Mouse (Mus musculus): ENCODE results near the gene Il6st.

Gene Il6st

DNA sequence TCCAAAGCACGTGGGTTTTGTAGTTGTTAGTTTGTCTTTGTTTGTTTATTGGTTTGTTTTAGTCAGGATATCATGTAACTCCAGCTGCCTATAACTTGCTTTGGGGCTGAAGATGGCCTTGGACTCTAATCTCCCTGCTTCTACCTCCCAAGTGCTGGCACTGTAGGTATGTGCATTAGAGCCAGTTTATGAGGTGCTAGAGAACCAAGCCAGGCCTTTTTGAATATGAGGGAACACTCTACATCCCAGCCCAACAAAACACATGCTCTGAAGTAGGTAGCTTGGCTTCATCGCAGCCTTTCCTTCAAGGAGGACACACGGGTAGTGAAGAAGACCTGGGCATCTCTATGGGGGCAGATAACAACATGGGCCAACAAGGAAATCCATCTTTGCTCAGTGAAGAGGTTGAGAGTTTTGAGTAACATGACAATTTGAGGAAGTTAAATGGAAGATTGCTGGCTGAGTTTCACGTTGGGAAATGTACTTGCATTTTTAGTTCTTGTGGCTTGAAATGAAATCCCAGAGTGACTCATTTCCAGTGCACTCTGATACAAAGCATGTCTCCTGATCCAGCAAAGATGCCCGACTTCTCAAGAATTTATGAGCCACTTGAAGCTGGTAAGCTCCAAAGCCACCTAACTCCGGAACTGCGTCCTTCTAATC, 20.9 kb upstream of the Il6st start:
- DNase-seq (ENCODE audit: low spot score) = no peak

DNA sequence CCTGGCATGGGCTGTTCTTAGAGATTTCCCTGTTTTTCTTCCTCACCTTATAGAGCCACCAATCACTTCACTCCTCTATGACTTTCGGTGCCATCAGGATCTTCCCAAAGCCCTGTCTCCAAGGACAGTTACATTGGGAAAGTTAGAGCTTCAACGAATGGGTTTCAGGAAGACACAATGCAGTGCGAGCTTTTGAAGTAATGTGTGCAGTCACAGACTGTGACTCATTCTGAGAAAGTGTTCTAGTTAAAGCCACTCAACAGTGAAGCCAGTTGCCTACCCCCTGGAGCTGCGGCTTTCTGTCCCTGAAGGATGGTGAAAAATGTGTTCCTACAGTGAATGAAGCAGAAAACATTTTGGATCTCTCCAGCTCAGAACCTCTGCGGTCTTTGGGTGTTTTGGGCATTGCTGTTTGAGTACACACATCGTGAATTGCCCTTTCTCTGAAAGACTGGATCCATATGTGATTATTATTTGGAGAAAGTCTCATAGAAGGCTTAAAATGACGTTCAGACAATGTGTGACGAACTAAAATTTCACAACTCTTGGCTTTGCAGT, 16.7 kb upstream of the Il6st start:
- no peak for DNase-seq (ENCODE audit: low spot score)

GRCm38 (mm10) chr13:112450210-112450609, 13.7 kb upstream of the Il6st start:
- DNase-seq (ENCODE audit: low spot score) = no peak

DNA sequence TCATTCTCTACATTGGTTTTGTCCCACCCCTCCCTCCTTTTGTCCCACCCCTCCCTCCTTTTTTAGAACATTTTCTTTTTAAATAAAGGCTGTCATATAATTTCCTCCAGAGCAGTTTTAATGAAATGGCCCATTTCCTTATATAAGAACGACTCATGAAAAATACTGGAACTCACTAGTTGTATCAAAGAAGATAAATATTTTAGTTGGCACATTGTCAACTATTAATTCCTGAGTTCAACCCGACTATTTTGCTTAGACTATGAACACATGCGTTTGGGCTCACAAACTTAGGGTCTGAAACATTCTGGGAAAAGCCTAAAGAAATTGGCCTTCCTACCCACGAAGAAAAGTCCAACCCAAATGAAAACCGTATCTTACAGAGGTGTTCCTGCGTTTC, 6.5 kb upstream of the Il6st start:
- no peak for DNase-seq (ENCODE audit: low spot score)

GRCm38 (mm10) chr13:112458016-112458415, 5.9 kb upstream of the Il6st start:
- DNase-seq (ENCODE audit: low spot score) = no peak

DNA sequence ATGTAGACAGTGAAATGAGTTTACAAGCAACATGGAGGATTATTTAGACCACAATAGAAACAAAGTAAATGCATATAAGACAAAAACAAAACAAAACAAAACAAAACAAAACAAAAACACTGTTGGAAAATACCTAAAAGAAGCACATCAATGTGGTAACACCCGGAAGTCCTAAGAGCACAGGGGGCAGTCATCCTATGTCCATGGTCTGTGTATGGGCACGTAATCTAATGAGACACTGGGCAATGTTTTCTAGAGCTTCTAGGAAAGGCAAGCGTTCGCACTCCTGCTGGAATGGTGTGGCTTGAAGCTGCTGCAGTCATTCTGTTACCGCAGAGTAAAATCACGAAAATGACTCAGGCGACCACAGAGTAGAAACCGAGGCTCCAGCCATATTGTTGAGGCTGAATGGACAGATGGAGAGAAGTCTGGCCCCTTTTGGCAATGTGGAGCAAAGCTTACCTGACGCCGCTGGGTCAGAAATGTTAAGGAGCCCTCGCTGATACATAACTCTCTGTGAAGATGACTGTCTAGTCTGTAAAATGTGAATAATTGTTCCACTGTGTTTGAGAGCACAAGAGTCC, 5.3 kb upstream of the Il6st start:
- DNase-seq (ENCODE audit: low spot score) = no peak

DNA sequence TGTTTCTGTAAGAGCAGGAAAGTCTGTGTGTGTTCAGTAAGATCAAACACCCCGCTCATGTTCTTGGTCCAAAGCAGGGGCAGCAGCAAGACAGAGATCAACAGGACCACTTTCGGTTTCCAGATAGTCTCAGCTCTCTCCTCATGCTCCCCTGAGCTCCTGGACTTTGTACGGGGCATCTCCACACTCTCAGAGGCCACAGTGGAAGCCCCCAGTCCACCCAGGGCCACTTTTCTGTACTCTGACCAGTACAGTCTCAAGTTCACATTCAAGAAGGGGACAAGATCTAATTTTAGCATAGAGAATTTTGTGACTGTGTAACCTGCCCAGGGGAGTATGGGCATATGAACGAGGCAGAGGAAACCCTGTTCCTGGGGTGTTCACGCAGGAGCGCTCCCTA, 3.9 kb upstream of the Il6st start:
- no peak for DNase-seq (ENCODE audit: low spot score)

- DNase-seq (ENCODE audit: low spot score) = no peak
These were observed 1.4 kb upstream of the Il6st start for GRCm38 (mm10) chr13:112462411-112462987.

DNA sequence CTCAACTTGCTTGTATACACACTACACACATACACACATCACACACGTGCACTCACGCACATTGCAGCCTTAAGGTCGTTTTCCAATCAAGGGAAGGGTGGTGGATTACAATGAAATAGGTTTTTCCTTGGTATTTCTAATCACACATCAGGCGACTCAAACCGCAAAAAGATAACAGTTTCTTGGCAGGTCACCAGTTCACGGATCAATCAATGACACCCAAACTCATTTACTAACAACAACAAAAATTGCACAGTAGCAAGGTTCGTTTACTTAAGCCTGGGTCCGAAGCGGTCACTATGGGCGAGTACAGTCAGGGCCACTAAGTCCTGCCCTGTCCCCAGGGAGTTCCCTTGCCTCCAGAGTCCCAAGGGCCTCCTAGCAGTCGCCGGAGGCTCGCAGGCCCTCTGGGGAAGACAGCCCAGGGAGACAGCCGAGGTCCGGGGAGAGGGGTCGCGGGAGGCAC, 500 bp upstream of the Il6st start:
- DNase-seq (ENCODE audit: low spot score) = no peak

DNA sequence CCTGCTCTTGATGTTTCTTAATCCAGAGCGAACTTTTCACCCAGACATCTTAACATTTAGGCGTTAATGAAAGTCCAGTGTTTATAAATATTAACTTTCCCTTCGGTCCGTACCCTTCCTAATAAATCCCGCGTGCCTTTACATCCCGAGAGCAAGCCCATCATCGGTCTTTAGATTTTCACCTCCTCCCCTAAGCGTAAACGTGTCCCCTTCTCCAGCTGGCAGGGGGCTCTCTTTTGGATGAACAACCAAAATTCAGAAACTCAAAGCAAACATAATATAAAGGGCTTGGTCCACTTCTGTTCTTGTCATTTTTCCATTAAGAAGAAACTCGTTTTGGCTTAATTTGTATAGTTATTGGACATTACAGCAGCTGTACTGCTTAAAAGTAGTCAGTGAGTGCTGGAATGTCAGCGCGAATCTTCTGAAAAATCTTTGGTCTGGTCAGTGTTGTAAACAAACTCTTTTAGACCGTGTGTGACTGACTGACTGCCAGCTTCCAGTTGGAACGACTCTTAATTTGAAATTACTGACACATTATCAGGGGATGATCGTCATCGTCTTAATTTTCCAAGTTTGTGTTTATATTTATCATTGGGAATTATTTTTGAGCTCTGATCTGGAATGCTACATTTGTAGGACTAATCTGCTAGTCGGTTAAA, 887 bp downstream of the Il6st start:
- no peak for DNase-seq (ENCODE audit: low spot score)

DNA sequence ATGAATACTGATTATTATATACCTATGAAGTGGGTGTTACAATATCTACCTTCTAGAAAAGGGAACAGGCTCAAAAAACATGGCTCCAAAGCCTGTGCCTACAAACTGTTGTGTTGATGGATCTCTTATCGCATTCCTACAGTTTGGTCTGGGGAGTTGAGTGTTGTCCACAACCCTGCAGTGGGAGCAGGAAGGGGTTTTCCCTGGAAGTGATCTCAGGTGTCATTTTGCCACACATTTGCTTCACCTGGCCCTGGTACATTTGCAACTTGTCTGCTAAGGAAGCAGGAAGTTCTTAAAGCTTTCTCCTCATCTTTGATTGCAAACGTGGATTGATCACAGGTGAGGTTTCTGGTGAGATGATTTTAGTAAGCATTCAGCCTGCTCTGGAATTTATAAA, 1.7 kb downstream of the Il6st start:
- DNase-seq (ENCODE audit: low spot score) = no peak

GRCm38 (mm10) chr13:112466136-112466945, 2.5 kb downstream of the Il6st start:
- DNase-seq (ENCODE audit: low spot score) = no peak

DNA sequence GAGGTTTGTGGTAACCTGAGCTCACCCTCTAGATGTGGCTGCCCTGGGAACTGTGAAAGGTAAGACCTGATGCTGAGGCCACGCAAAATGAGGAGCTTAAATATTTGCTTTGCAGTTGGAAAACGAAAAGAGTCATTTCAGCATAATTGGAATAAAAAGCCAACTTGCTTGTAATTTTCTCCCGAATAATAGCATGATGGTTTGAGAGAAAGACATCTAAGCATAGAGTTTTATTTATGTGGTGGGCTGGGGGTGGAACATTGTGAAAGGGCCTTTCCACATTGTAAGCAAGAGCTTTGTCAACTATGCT, 3.0 kb downstream of the Il6st start:
- no peak for DNase-seq (ENCODE audit: low spot score)

GRCm38 (mm10) chr13:112467384-112467783, 3.5 kb downstream of the Il6st start:
- DNase-seq (ENCODE audit: low spot score) = no peak

DNA sequence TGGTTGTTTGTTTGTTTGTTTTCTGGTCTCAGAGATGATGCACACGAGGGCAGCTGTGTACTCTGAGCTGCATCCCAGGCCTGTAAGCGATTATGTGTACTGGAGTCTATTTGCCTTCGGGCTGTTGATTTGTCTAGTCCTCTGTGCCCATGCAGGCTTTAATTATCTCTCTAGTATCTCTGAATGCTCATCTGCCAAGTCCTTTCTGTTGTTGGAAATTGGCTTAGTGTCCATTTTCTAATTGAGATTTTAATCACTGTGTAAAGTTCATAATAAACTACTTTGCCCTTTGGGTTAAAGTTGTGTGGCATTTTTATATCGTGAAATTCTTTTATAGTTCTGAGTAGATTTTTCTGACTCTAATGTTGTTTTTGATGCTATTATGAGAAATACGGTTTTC, 5.6 kb downstream of the Il6st start:
- DNase-seq (ENCODE audit: low spot score) = no peak

DNA sequence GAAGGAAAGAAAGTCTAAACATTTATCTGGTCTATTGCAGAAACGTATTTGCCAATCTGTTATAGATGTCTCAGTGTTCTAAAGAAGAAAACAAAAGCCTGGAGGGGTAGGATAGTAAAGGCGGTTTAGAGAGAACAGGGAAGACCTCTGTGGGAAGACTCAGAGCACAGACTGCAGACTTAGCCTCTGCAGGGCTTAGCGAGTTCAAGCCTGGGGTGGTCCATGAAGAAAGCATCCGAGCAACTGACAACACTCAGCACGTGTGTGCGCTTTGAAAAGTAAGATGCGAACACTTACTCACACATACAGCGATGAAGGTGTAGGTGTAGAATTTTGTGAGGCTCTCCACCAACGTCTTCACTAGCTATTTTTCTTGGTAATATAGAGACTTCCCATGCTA, 7.3 kb downstream of the Il6st start:
- DNase-seq (ENCODE audit: low spot score) = no peak

DNA sequence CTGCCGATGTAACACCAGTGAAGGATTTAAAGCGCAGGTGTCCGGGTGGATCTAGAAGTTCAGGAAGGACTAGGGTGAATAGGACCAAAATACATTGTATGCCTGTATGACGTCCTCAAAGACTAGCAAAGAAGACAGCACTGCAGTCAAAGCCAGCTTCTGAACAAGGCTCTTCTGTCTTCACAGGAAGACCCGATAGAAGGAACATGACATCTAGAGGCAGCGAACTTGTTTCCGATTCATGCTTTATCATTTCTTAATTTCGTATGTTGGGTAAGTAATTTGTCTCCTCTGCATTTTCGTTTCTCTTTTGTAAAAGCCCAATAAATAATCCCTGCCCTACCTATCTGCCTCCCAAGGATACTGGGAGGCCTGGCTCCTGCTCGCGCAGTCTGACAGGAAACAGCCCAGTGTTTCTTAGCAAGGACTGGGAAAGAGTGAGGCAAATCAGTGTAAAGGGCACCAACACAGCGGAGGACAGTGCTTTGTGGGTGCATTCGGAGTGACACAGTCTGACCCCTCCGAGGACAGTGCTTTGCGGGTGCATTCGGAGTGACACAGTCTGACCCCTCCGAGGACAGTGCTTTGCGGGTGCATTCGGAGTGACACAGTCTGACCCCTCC, 8.6 kb downstream of the Il6st start:
- no peak for DNase-seq (ENCODE audit: low spot score)

DNA sequence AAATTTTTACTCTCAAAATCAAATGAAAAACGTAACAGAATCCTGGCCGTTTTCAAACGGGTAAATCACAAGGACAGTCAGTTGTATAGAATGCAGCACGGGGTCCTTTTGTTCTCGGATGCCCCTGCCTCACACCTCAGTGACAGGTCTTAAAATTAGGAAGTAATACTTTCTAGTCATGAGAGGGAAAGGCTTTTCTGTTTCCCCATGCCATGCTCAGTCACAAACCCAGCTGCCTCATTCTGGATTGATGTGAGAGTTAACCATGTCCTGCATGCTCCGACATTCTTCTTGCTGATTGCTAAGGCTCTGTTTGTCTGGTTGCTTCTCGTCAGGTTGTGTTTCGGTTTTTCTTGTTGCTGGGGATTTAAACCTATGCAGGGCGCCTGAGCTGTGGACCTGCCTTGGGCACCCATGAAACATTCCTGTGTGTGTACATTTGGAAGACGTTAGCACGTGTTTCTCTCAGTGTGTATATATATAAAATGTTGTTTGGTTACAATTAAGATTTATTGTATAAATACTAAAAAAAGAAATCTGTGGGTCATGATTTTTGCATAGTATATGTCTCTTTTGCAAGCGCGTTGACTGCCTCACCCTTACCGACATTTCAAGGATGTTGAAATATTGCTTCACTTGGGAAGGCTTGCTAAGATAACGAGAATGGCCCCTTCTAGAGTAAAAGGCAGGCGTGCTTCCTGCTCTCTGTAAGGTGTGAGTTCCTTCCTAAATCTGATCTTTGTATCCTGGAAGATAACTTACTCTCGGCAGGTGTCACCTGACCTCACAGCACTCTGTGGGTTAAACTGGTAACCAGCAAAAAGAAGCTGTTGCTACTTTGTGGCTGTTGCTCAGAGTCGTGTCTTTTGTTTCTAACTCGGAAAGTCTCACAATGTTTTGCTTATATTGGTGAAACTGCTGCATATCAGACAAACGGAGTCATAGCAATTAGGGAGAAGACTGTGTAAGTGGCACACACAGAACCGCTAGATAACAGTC, 10.2 kb downstream of the Il6st start:
- no peak for DNase-seq (ENCODE audit: low spot score)

DNA sequence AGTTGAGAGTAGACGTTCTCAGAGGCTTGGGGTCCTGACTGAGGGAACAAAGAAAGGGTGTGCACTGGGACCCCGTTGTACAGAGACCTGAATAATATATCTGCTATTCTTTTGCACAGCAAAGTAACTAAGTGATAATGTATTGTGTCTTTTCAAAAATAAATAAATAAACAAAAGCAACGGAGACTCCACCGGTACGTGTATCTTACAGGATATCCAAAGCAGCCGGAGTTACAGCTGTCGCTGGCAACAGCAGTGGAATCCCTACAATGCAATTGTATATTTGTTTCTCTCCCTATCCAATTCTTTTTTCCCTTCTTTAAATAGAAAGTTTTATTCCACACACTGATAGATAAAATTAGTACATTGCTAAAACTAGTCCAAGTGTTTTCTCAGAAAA, 15.2 kb downstream of the Il6st start:
- no peak for DNase-seq (ENCODE audit: low spot score)

- DNase-seq (ENCODE audit: low spot score) = no peak
These were observed 16.1 kb downstream of the Il6st start for GRCm38 (mm10) chr13:112479926-112480325.

- DNase-seq (ENCODE audit: low spot score) = no peak
These were observed 18.7 kb downstream of the Il6st start for GRCm38 (mm10) chr13:112482525-112482924.

Data from urinary bladder, postnatal 14 days (tissue).